Mouse (Mus musculus): ENCODE data around the gene Nasp. TPM values are rescaled to one million over a fixed set of nuclear protein-coding genes. Genes with fewer than 3 reads are reported as not detected.

The Nasp gene
- polyA plus RNA-seq, 1 experiment = 23.5 TPM

DNA sequence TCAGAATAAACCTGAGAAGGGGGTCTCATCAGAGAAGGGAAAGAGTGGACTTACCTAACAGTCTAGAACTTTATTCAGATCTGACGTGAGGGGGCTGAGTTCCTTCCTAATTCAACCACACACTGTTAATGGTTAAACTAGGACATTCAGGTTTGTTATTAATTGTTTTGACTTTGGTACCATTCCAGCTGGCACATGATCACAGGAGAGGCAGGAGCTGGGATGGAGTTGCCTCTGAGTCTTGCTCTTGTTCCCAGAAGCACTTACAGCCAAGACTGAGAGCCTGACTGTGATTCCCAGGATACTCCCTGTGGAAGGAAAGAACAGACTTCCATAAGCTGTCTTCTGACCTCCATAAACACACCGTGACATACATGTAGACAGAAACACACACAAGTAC lies 31.7 kb upstream of the Nasp start:
- Histone ChIP-seq H3K27ac (ENCODE audit: insufficient read depth, low read length) (no peak overlapping the region), H3K4me1 (ENCODE audit: control insufficient read depth, insufficient read depth, low read length) (no peaks in the 10 kb centered on the region), H3K4me3 (ENCODE audit: insufficient read depth, low read length) (no peak overlapping the region)
- TF ChIP-seq CTCF (IDR thresholded peaks at IDR 0.05; ENCODE audit: extremely low read depth, insufficient read depth, low read length) (no peak), POLR2A (IDR thresholded peaks at IDR 0.05; ENCODE audit: extremely low read depth, insufficient read depth, low read length) (no peak)

DNA sequence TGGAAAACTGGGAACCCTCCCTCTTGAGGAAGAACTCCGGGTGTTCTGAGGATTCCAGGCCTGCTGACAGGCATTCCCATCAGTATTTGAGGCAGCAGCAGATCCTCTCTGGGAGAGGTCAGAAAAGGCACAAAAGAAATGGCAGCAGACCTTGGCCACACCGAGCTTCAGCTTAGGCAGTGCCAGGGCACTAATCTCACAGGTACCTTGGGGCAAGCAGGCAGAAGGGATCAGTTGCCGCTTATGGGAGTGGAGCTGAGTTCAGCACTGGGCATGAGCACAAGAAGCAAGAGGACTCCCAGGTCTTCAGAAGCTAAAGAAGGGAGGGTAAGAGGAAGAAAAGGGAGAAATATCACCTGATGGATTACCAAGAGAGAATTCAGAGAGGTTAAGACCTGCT lies 30.2 kb upstream of the Nasp start:
- no peak overlapping the region for H3K27ac ChIP-seq (ENCODE audit: insufficient read depth, low read length)
- TF ChIP-seq CTCF (IDR thresholded peaks at IDR 0.05; ENCODE audit: extremely low read depth, insufficient read depth, low read length) (no peak), POLR2A (IDR thresholded peaks at IDR 0.05; ENCODE audit: extremely low read depth, insufficient read depth, low read length) (no peak)
- no peaks in the 10 kb centered on the region for H3K4me1 ChIP-seq (ENCODE audit: control insufficient read depth, insufficient read depth, low read length)
- H3K4me3 ChIP-seq (ENCODE audit: insufficient read depth, low read length) = no peak overlapping the region

DNA sequence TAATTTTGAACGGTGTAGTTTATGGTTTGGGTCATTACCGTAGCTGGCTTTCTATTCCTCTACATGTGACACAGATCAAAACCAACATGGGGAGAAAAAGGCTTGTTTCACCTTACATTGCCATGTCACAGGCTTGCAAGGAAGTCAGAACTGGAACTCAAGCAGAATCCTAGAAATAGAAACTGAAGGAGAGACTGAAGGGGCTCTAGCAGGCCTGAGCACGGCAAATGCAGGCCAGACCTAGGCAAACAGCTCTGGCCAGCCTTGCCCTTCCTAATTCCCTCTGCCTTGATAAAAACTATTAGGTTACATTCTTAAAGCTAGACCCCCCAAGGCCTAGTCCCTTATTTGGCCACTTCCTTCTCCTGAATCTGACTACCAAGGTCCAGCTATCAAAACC lies 27.9 kb upstream of the Nasp start:
- Histone ChIP-seq H3K4me3 (ENCODE audit: insufficient read depth, low read length) (no peak overlapping the region), H3K27ac (ENCODE audit: insufficient read depth, low read length) (no peak overlapping the region), H3K4me1 (ENCODE audit: control insufficient read depth, insufficient read depth, low read length) (no peaks in the 10 kb centered on the region)
- no peak for TF ChIP-seq CTCF (IDR thresholded peaks at IDR 0.05; ENCODE audit: extremely low read depth, insufficient read depth, low read length)
- no peak for TF ChIP-seq POLR2A (IDR thresholded peaks at IDR 0.05; ENCODE audit: extremely low read depth, insufficient read depth, low read length)

DNA sequence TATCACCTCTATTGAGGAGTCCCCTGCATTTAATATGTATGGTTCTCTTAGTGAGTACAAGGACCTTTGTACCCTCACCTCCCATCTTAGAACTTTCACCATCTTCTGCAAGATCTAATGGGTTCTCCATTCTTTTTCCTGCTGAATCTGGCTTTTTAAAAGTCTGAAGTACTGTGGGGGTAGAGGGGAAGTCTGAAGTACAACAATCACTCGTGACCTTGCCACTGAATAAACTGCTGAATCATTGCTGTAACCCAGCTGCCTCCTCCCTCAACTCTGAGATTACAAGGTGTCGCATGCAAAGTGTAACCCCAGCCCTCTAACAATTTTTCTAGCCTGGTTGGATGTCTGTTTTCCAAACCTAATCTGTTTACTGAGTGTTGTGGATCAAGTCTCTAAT lies 27.4 kb upstream of the Nasp start:
- Histone ChIP-seq H3K27ac (ENCODE audit: insufficient read depth, low read length) (no peak overlapping the region), H3K4me3 (ENCODE audit: insufficient read depth, low read length) (no peak overlapping the region), H3K4me1 (ENCODE audit: control insufficient read depth, insufficient read depth, low read length) (peaks cover 2% of the 10 kb centered on the region)
- TF ChIP-seq CTCF (IDR thresholded peaks at IDR 0.05; ENCODE audit: extremely low read depth, insufficient read depth, low read length) = no peak
- TF ChIP-seq POLR2A (IDR thresholded peaks at IDR 0.05; ENCODE audit: extremely low read depth, insufficient read depth, low read length) = no peak

DNA sequence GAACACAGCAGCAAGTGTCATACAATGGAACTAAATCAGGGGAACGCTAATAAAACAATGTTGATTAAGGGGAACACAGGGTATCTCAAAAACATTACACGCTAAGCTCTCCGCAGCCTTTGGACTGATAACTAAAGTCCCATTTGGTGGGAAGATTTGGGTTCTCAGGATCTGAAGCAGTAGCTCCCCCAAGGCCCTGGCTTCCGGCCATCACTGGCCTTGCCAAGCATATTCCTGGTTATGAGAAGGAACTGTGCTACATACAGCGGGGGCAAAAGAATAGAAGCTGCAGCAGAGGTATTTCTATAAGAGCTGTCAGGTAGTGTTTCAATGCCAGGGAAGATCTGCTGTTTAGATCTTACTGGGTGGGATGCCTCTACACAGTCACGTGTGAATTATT lies 25.5 kb upstream of the Nasp start:
- TF ChIP-seq CTCF (IDR thresholded peaks at IDR 0.05; ENCODE audit: extremely low read depth, insufficient read depth, low read length) = no peak
- no peak for TF ChIP-seq POLR2A (IDR thresholded peaks at IDR 0.05; ENCODE audit: extremely low read depth, insufficient read depth, low read length)
- Histone ChIP-seq H3K4me1 (ENCODE audit: control insufficient read depth, insufficient read depth, low read length) (peaks cover 3% of the 10 kb centered on the region), H3K27ac (ENCODE audit: insufficient read depth, low read length) (no peak overlapping the region), H3K4me3 (ENCODE audit: insufficient read depth, low read length) (no peak overlapping the region)

DNA sequence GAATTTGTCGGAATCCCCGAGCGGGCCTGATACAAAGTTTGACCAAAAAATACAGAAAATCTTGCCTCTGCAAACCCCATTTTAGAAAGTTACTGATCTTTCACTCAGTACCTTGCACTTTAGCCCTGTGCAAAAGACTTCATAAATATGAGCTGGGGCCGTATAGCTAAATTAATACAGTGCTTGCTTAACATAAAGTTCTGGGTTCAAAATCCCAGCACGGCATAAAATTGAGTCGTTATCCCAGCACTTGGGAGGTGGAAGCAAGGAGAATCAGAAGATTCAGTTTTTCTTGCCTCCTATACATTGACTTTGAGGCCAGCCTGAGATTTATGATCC lies 24.0 kb upstream of the Nasp start:
- peak overlapping the region; percentile 95 for H3K4me3 ChIP-seq (ENCODE audit: insufficient read depth, low read length)
- peaks cover 4% of the 10 kb centered on the region for H3K4me1 ChIP-seq (ENCODE audit: control insufficient read depth, insufficient read depth, low read length)
- TF ChIP-seq POLR2A (IDR thresholded peaks at IDR 0.05; ENCODE audit: extremely low read depth, insufficient read depth, low read length) (no peak), CTCF (IDR thresholded peaks at IDR 0.05; ENCODE audit: extremely low read depth, insufficient read depth, low read length) (no peak)
- H3K27ac ChIP-seq (ENCODE audit: insufficient read depth, low read length) = no peak overlapping the region

DNA sequence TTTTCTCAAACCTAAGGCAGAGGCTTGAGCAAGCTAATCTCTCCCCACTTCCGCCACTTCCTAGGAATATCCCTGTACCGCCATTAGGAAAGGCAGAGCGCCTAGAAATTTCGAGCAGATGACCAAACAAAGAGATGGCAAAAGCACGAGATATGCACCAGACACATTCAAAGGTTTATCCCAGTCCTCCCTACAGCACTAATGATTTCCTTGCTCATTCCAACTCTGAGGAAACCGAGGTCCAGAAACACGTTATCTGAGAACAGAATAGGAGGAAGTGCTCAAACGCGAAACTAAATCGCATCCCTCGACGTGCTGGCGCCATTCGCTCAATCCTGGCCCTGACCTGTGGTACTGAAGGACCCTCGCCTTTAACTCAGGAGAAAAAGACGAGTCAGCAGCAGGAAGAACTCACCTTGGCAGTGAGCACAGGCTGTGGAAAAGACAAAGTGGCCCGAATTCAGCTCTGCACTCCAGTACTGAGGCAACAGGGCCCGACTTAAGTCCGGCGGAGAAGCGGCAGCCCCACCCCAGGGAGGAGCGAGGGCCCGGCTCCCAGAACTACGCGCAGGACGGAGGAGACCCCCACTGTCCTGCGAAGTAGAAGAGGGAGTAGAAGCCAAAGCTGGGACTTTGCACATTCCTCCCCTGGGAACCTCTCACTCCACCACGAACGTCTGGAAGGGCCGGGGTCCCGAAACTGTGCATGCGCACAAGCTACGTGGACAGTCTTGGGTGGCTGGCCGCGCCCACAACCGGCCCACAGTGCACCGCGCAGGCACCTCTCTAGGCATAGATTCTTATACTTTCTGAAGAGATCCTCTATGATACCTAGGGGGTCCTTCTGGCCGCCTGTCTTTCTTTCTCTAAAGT lies 23.4 kb upstream of the Nasp start, which contains the start of gene Akr1a1:
Akr1a1 (minus strand) TSS at position 757 of the 873 bp plus-strand sequence.
- TF ChIP-seq POLR2A (IDR thresholded peaks at IDR 0.05; ENCODE audit: extremely low read depth, insufficient read depth, low read length) (peak; percentile 83), CTCF (IDR thresholded peaks at IDR 0.05; ENCODE audit: extremely low read depth, insufficient read depth, low read length) (no peak)
- peaks cover 4% of the 10 kb centered on the region for H3K4me1 ChIP-seq (ENCODE audit: control insufficient read depth, insufficient read depth, low read length)
- H3K27ac ChIP-seq (ENCODE audit: insufficient read depth, low read length) = peak within 1 kb of the TSS; percentile 86
- peak within 1 kb of the TSS; percentile 95 for H3K4me3 ChIP-seq (ENCODE audit: insufficient read depth, low read length)

DNA sequence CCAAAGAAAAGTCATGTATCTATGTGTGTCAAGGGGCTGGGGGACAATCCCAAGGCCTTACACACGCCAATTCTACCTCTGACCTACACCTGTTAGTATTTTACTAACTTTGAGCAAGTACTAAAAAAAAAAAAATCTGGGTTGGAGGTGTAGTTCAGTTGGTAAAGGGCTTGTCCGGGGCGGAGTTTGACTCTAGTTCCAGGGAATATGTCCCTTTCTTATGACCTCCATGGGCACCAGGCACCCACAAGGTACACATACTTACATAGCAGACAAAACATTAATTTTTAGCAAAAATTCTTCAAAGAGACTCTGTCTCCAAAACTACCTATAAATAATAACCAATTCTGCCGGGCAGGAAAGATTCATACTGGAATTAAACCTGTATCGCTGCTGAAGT lies 22.6 kb upstream of the Nasp start:
- peaks cover 6% of the 10 kb centered on the region for H3K4me1 ChIP-seq (ENCODE audit: control insufficient read depth, insufficient read depth, low read length)
- TF ChIP-seq POLR2A (IDR thresholded peaks at IDR 0.05; ENCODE audit: extremely low read depth, insufficient read depth, low read length) = no peak
- TF ChIP-seq CTCF (IDR thresholded peaks at IDR 0.05; ENCODE audit: extremely low read depth, insufficient read depth, low read length) = no peak
- peak overlapping the region; percentile 95 for H3K4me3 ChIP-seq (ENCODE audit: insufficient read depth, low read length)
- no peak overlapping the region for H3K27ac ChIP-seq (ENCODE audit: insufficient read depth, low read length)

DNA sequence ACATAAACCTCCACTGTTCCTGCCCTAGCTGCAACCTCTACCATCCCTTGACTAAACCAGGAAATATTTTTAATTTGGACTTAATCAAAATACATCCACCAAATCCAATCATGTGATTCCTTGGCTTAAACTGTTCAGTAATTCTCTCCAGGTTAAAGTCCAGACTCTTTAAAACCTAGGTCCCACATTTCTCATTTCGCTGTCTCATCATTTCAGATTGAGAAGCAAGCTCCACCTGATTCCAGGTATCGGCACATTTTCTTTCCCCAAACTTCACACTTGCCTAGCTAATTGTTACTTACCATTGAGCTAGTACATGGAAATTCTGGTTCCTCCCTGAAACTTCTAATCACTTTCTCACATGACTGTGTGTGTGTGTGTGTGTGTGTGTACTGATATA lies 21.7 kb upstream of the Nasp start:
- H3K4me3 ChIP-seq (ENCODE audit: insufficient read depth, low read length) = no peak overlapping the region; the same call in 1 of the 2 replicates
- no peak for TF ChIP-seq CTCF (IDR thresholded peaks at IDR 0.05; ENCODE audit: extremely low read depth, insufficient read depth, low read length)
- TF ChIP-seq POLR2A (IDR thresholded peaks at IDR 0.05; ENCODE audit: extremely low read depth, insufficient read depth, low read length) = no peak
- H3K27ac ChIP-seq (ENCODE audit: insufficient read depth, low read length) = no peak overlapping the region
- H3K4me1 ChIP-seq (ENCODE audit: control insufficient read depth, insufficient read depth, low read length) = peaks cover 6% of the 10 kb centered on the region

DNA sequence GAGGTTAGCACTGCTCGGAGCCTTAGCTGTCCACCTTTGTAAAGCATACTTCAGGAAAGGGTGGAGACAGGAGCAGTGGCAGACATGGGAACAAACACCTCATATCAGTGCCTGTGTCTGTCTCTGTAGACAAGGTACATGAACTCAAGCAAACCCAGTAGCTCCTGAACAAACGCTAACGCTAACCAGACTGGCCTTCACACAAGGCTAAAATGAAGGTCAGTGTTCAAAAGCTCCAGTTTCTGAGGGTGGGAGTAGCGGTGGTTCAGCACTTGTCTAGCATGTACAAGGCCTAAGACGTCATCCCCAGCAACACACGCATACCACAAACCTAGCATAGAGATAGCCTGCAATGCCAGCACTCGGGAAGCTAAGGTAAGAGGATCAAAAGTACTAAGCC lies 17.9 kb upstream of the Nasp start:
- H3K27ac ChIP-seq (ENCODE audit: insufficient read depth, low read length) = peak overlapping the region; percentile 63; the same call in 1 of the 2 replicates
- H3K4me3 ChIP-seq (ENCODE audit: insufficient read depth, low read length) = no peak overlapping the region
- TF ChIP-seq CTCF (IDR thresholded peaks at IDR 0.05; ENCODE audit: extremely low read depth, insufficient read depth, low read length) (no peak), POLR2A (IDR thresholded peaks at IDR 0.05; ENCODE audit: extremely low read depth, insufficient read depth, low read length) (no peak)
- H3K4me1 ChIP-seq (ENCODE audit: control insufficient read depth, insufficient read depth, low read length) = peaks cover 6% of the 10 kb centered on the region
